ENCODE assay signal across 8 mouse cellular contexts in genomic region chr14:75761028-75761805, GRCm38 (mm10). TPM values are rescaled to one million over a fixed set of nuclear protein-coding genes. Genes with fewer than 3 reads are reported as not detected.
DNase-seq lines count a peak whose midpoint lies in the region; ATAC-seq and TF ChIP-seq lines count a peak whose summit lies in the region.

No protein-coding gene starts in this region.

- intact Hi-C loops in heart, adult 2 months (cut with DNase I): loop anchor here (10.0 kb wide), 1 partner anchor 566 kb away; no protein-coding TSS in a partner anchor

- peak; percentile 89 for TF ChIP-seq CTCF in heart, adult 2 months (IDR thresholded peaks at IDR 0.05)
- peak; percentile 29; the same call in 1 of the 2 replicates for TF ChIP-seq CTCF in embryonic fibroblast, embryonic 13.5 days (IDR thresholded peaks at IDR 0.05; ENCODE audit: borderline replicate concordance, insufficient read depth, low read length)

- no peak for DNase-seq in heart, adult 2 months
- peak; percentile 77 for DNase-seq in CD4-positive, CD25-positive, alpha-beta regulatory T cell, adult 2 months (ENCODE audit: low read depth, low spot score)
- peak; percentile 64 for DNase-seq in kidney, postnatal 14 days
- DNase-seq in urinary bladder, postnatal 10 days (ENCODE audit: low spot score): no peak

- H3K36me3 ChIP-seq in heart, adult 2 months (ENCODE audit: control insufficient read depth, insufficient read depth, low read length): no peaks in the 10 kb centered on the region
- H3K36me3 ChIP-seq in heart, embryonic 11.5 days (ENCODE audit: control insufficient read depth, insufficient read depth, low read length): no peaks in the 10 kb centered on the region

- H3K4me3 ChIP-seq in heart, adult 2 months: no peak overlapping the region
- no peak overlapping the region for H3K4me3 ChIP-seq in heart, embryonic 11.5 days (ENCODE audit: low read depth, low read length)
- no peak overlapping the region for H3K4me3 ChIP-seq in embryonic fibroblast, embryonic 13.5 days (ENCODE audit: insufficient read depth, low read length)

- no peak overlapping the region for H3K9ac ChIP-seq in heart, adult 2 months (ENCODE audit: low read depth, low read length)
- no peak overlapping the region for H3K9ac ChIP-seq in heart, embryonic 11.5 days (ENCODE audit: low read depth, low read length)

- ATAC-seq in heart, embryonic 11.5 days (replicated peaks; ENCODE audit: insufficient number of reproducible peaks, low FRiP score, low TSS enrichment): no peak
- peak; percentile 82 for ATAC-seq in activated CD4-positive, CD25-positive, alpha-beta regulatory T cell, adult 4 months
- peak; percentile 80 for ATAC-seq in megakaryocyte-erythroid progenitor cell, adult 5-6 weeks (replicated peaks; ENCODE audit: low FRiP score, low TSS enrichment, poor library complexity, severe bottlenecking)

- WGBS in heart, adult 2 months: 52% methylated on average over 10 of the region's 10 CpGs
- WGBS in heart, embryonic 11.5 days (ENCODE audit: insufficient replicate concordance): 50% methylated on average over 10 of the region's 10 CpGs

- H3K79me2 ChIP-seq in heart, adult 2 months (replicated peaks; ENCODE audit: control insufficient read depth, insufficient read depth, low read length): no peaks in the 10 kb centered on the region

- H3K27ac ChIP-seq in heart, adult 2 months: no peak overlapping the region
- H3K27ac ChIP-seq in heart, embryonic 11.5 days (ENCODE audit: low read depth, low read length): no peak overlapping the region
- H3K27ac ChIP-seq in embryonic fibroblast, embryonic 13.5 days (ENCODE audit: insufficient read depth, low read length): no peak overlapping the region

- no peaks in the 10 kb centered on the region for H3K27me3 ChIP-seq in heart, adult 2 months (ENCODE audit: control insufficient read depth, insufficient read depth, low read length)
- no peaks in the 10 kb centered on the region for H3K27me3 ChIP-seq in heart, embryonic 11.5 days (ENCODE audit: control insufficient read depth, insufficient read depth, low read length)

- TF ChIP-seq EP300 in heart, adult 2 months (IDR thresholded peaks at IDR 0.05; ENCODE audit: insufficient read depth, low read depth, low read length): no peak

- no peak overlapping the region for H3K4me2 ChIP-seq in heart, embryonic 11.5 days

- TF ChIP-seq POLR2A in heart, adult 2 months (IDR thresholded peaks at IDR 0.05; ENCODE audit: insufficient read depth, low read depth, low read length): no peak
- no peak for TF ChIP-seq POLR2A in embryonic fibroblast, embryonic 13.5 days (IDR thresholded peaks at IDR 0.05; ENCODE audit: low read depth, low read length)

- H3K9me3 ChIP-seq in heart, embryonic 11.5 days (replicated peaks; ENCODE audit: control insufficient read depth, low read length): no peaks in the 10 kb centered on the region

- no peaks in the 10 kb centered on the region for H3K4me1 ChIP-seq in heart, adult 2 months (ENCODE audit: control insufficient read depth, insufficient read depth, low read length)
- no peaks in the 10 kb centered on the region for H3K4me1 ChIP-seq in heart, embryonic 11.5 days (ENCODE audit: control insufficient read depth, insufficient read depth, low read length)
- H3K4me1 ChIP-seq in embryonic fibroblast, embryonic 13.5 days (ENCODE audit: control insufficient read depth, insufficient read depth, low read length): no peaks in the 10 kb centered on the region

RNA-seq across cellular contexts. Expression of gene Cog3, which starts 6.9 kb away (rescaled TPM):
- 10 to 100 TPM; 13.1 to 14.0 TPM for total RNA-seq in heart, adult 2 months (2021)
- 6.0 and 11.7 TPM in 2 replicates for polyA plus RNA-seq in heart, adult 2 months (2012; rRNA removed)
- 14.7 and 18.0 TPM in 2 replicates for polyA plus RNA-seq in heart, embryonic 11.5 days (2014; fragmentation: Nextera tagmentation; extraction: Ambion mirVana)
- polyA plus RNA-seq in activated CD4-positive, CD25-positive, alpha-beta regulatory T cell, adult 4 months (2017; shearing (Covaris generic)): 1 to 10 TPM; 6.5 to 8.0 TPM
- polyA plus RNA-seq in embryonic fibroblast, embryonic 13.5 days (2011; ENCODE audit: insufficient read length, low read depth, missing spikeins): 26.6 and 27.2 TPM in 2 replicates
- total RNA-seq in megakaryocyte-erythroid progenitor cell, adult 5-6 weeks (2014; fragmentation: Nextera tagmentation): 36.7 and 47.3 TPM in 2 replicates
- total RNA-seq in megakaryocyte-erythroid progenitor cell, adult 5-6 weeks (2017): 31.6 and 36.7 TPM in 2 replicates

RNA-seq across cellular contexts. Expression of gene Slc25a30, which starts 25.6 kb away (rescaled TPM):
- total RNA-seq in heart, adult 2 months (2021): 10 to 100 TPM; 13.9 to 15.2 TPM
- 6.3 and 7.2 TPM in 2 replicates for polyA plus RNA-seq in heart, adult 2 months (2012; rRNA removed)
- 5.8 and 7.2 TPM in 2 replicates for polyA plus RNA-seq in heart, embryonic 11.5 days (2014; fragmentation: Nextera tagmentation; extraction: Ambion mirVana)
- polyA plus RNA-seq in activated CD4-positive, CD25-positive, alpha-beta regulatory T cell, adult 4 months (2017; shearing (Covaris generic)): 10 to 100 TPM; 19.4 to 22.7 TPM
- 22.3 and 23.8 TPM in 2 replicates for polyA plus RNA-seq in embryonic fibroblast, embryonic 13.5 days (2011; ENCODE audit: insufficient read length, low read depth, missing spikeins)
- total RNA-seq in megakaryocyte-erythroid progenitor cell, adult 5-6 weeks (2014; fragmentation: Nextera tagmentation): 26.0 and 33.0 TPM in 2 replicates
- 22.5 and 32.6 TPM in 2 replicates for total RNA-seq in megakaryocyte-erythroid progenitor cell, adult 5-6 weeks (2017)

Comparison
In these comparisons a context has a peak if more than half of its experiments do, and no peak if none do; other contexts are left out.
1. DNase-seq: peak in CD4-positive, CD25-positive, alpha-beta regulatory T cell, adult 2 months (single experiment) and kidney, postnatal 14 days (single experiment); none in heart, adult 2 months (0 of 2) and urinary bladder, postnatal 10 days (single experiment).